8 mouse cellular contexts compared by ENCODE assay signal in the genomic region with DNA sequence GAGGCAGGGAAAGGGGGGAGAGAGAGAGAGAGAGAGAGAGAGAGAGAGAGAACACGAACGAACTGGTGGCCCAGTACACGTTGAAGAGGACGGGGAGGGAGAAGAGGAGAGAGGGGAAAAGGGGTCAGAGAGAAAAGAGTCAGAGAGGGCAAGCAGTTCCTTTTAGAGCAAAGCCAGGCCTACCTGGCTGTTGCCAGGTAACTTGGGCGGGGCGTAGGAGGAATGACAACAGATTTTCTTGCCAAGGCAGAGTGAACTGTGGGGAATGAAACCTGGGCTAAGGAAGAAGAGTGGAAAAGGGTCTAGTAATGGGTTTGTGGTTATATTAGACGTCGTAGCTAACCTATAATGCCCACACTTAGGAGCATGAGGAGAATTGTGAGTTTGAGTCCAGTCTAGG. TPM values are rescaled to one million over a fixed set of nuclear protein-coding genes. Genes with fewer than 3 reads are reported as not detected.
DNase-seq lines count a peak whose midpoint lies in the region; ATAC-seq lines count a peak whose summit lies in the region.

No protein-coding gene starts in this region.

- DNase-seq in kidney, postnatal 10 days = no peak
- no peak for DNase-seq in limb, embryonic 10.5 days (ENCODE audit: low spot score)
- no peak for DNase-seq in frontal cortex, postnatal 25 days (ENCODE audit: low spot score in 2 of 2)
- DNase-seq in adrenal gland, adult 8-10 months = no peak

- no peak for ATAC-seq in kidney, embryonic 15.5 days (replicated peaks; ENCODE audit: low FRiP score)
- ATAC-seq in embryonic facial prominence, embryonic 13.5 days (ENCODE audit: insufficient number of reproducible peaks, insufficient read depth, low FRiP score, low TSS enrichment, low read depth) = no peak
- no peak for ATAC-seq in neural tube, embryonic 13.5 days (ENCODE audit: low read depth)
- ATAC-seq in CD4-positive, CD25-positive, alpha-beta regulatory T cell, adult 4 months = no peak

- 44% methylated on average over 8 of the region's 8 CpGs for WGBS in kidney, embryonic 15.5 days
- 41% methylated on average over 8 of the region's 8 CpGs for WGBS in embryonic facial prominence, embryonic 13.5 days
- WGBS in limb, embryonic 10.5 days = 56% methylated on average over 8 of the region's 8 CpGs
- WGBS in neural tube, embryonic 13.5 days = 48% methylated on average over 8 of the region's 8 CpGs

- H3K27ac ChIP-seq in kidney, embryonic 15.5 days = no peak overlapping the region
- no peak overlapping the region for H3K27ac ChIP-seq in embryonic facial prominence, embryonic 13.5 days
- H3K27ac ChIP-seq in limb, embryonic 10.5 days = peak overlapping the region; percentile 88
- no peak overlapping the region for H3K27ac ChIP-seq in neural tube, embryonic 13.5 days (replicated peaks)

- peaks cover 17% of the 10 kb centered on the region for H3K4me1 ChIP-seq in kidney, embryonic 15.5 days
- H3K4me1 ChIP-seq in embryonic facial prominence, embryonic 13.5 days = peaks cover 7% of the 10 kb centered on the region
- peaks cover 9% of the 10 kb centered on the region for H3K4me1 ChIP-seq in limb, embryonic 10.5 days
- peaks cover 26% of the 10 kb centered on the region for H3K4me1 ChIP-seq in neural tube, embryonic 13.5 days (replicated peaks)

- peak overlapping the region; percentile 94 for H3K4me3 ChIP-seq in kidney, embryonic 15.5 days (replicated peaks)
- peak overlapping the region; percentile 82 for H3K4me3 ChIP-seq in embryonic facial prominence, embryonic 13.5 days
- peak overlapping the region; percentile 68 for H3K4me3 ChIP-seq in limb, embryonic 10.5 days
- peak overlapping the region; percentile 87 for H3K4me3 ChIP-seq in neural tube, embryonic 13.5 days

- H3K9me3 ChIP-seq in kidney, embryonic 15.5 days (replicated peaks) = no peaks in the 10 kb centered on the region
- no peaks in the 10 kb centered on the region for H3K9me3 ChIP-seq in embryonic facial prominence, embryonic 13.5 days
- no peaks in the 10 kb centered on the region for H3K9me3 ChIP-seq in limb, embryonic 10.5 days (replicated peaks)
- H3K9me3 ChIP-seq in neural tube, embryonic 13.5 days = no peaks in the 10 kb centered on the region

- no peaks in the 10 kb centered on the region for H3K27me3 ChIP-seq in kidney, embryonic 15.5 days
- no peaks in the 10 kb centered on the region for H3K27me3 ChIP-seq in embryonic facial prominence, embryonic 13.5 days
- no peaks in the 10 kb centered on the region for H3K27me3 ChIP-seq in limb, embryonic 10.5 days (ENCODE audit: low read depth, poor library complexity, severe bottlenecking)
- H3K27me3 ChIP-seq in neural tube, embryonic 13.5 days = no peaks in the 10 kb centered on the region

- H3K4me2 ChIP-seq in kidney, embryonic 15.5 days = peak overlapping the region; percentile 78
- peak overlapping the region; percentile 71 for H3K4me2 ChIP-seq in embryonic facial prominence, embryonic 13.5 days
- peak overlapping the region; percentile 81 for H3K4me2 ChIP-seq in neural tube, embryonic 13.5 days

- peaks cover 24% of the 10 kb centered on the region for H3K36me3 ChIP-seq in kidney, embryonic 15.5 days
- peaks cover 15% of the 10 kb centered on the region for H3K36me3 ChIP-seq in embryonic facial prominence, embryonic 13.5 days
- H3K36me3 ChIP-seq in limb, embryonic 10.5 days = peaks cover 29% of the 10 kb centered on the region
- H3K36me3 ChIP-seq in neural tube, embryonic 13.5 days = peaks cover 11% of the 10 kb centered on the region; the same call in 1 of the 2 replicates

- peak overlapping the region; percentile 85 for H3K9ac ChIP-seq in kidney, embryonic 15.5 days
- peak overlapping the region; percentile 36; the same call in 1 of the 2 replicates for H3K9ac ChIP-seq in embryonic facial prominence, embryonic 13.5 days
- peak overlapping the region; percentile 89 for H3K9ac ChIP-seq in neural tube, embryonic 13.5 days

RNA-seq across cellular contexts. Expression of a gene that starts 0.9 kb away (rescaled TPM):
- polyA plus RNA-seq in kidney, embryonic 15.5 days (2015; fragmentation: Nextera tagmentation; extraction: Ambion mirVana) = 36.3 and 36.8 TPM in 2 replicates
- polyA plus RNA-seq in embryonic facial prominence, embryonic 13.5 days (2015; fragmentation: Nextera tagmentation; extraction: Ambion mirVana) = 31.4 and 32.3 TPM in 2 replicates
- 33.0 and 40.4 TPM in 2 replicates for polyA plus RNA-seq in limb, embryonic 10.5 days (2016; fragmentation: Nextera tagmentation; extraction: Ambion mirVana)
- 26.6 and 27.2 TPM in 2 replicates for polyA plus RNA-seq in neural tube, embryonic 13.5 days (2015; fragmentation: Nextera tagmentation; extraction: Ambion mirVana)
- polyA plus RNA-seq in CD4-positive, CD25-positive, alpha-beta regulatory T cell, adult 4 months (2017; shearing (Covaris generic)) = 10 to 100 TPM; 26.0 to 35.7 TPM
- 10 to 100 TPM; 15.5 to 23.6 (median 17.5) TPM for total RNA-seq in adrenal gland, adult 8-10 months (2022)

RNA-seq across cellular contexts. Expression of a gene that starts 11.0 kb away (rescaled TPM):
- 2.3 and 2.7 TPM in 2 replicates for polyA plus RNA-seq in kidney, embryonic 15.5 days (2015; fragmentation: Nextera tagmentation; extraction: Ambion mirVana)
- polyA plus RNA-seq in embryonic facial prominence, embryonic 13.5 days (2015; fragmentation: Nextera tagmentation; extraction: Ambion mirVana) = 0.74 and 1.4 TPM in 2 replicates
- 0.21 and 0.46 TPM in 2 replicates for polyA plus RNA-seq in limb, embryonic 10.5 days (2016; fragmentation: Nextera tagmentation; extraction: Ambion mirVana)
- polyA plus RNA-seq in neural tube, embryonic 13.5 days (2015; fragmentation: Nextera tagmentation; extraction: Ambion mirVana) = 3.6 and 3.9 TPM in 2 replicates
- under 1 TPM in 1 of 2 experiments, not detected in 1; 0.17 TPM for polyA plus RNA-seq in CD4-positive, CD25-positive, alpha-beta regulatory T cell, adult 4 months (2017; shearing (Covaris generic))
- total RNA-seq in adrenal gland, adult 8-10 months (2022) = 10 to 100 TPM in 2 of 4 experiments, 1 to 10 TPM in 2; 7.0 to 19.5 (median 13.3) TPM

RNA-seq across cellular contexts. Expression of a gene that starts 40.8 kb away (rescaled TPM):
- polyA plus RNA-seq in kidney, embryonic 15.5 days (2015; fragmentation: Nextera tagmentation; extraction: Ambion mirVana) = 10.1 and 11.6 TPM in 2 replicates
- polyA plus RNA-seq in embryonic facial prominence, embryonic 13.5 days (2015; fragmentation: Nextera tagmentation; extraction: Ambion mirVana) = 6.3 and 8.1 TPM in 2 replicates
- polyA plus RNA-seq in limb, embryonic 10.5 days (2016; fragmentation: Nextera tagmentation; extraction: Ambion mirVana) = 4.2 and 5.0 TPM in 2 replicates
- 3.6 and 4.2 TPM in 2 replicates for polyA plus RNA-seq in neural tube, embryonic 13.5 days (2015; fragmentation: Nextera tagmentation; extraction: Ambion mirVana)
- 10 to 100 TPM in 1 of 2 experiments, 1 to 10 TPM in 1; 8.4 to 11.3 TPM for polyA plus RNA-seq in CD4-positive, CD25-positive, alpha-beta regulatory T cell, adult 4 months (2017; shearing (Covaris generic))
- 10 to 100 TPM; 13.4 to 16.8 (median 13.7) TPM for total RNA-seq in adrenal gland, adult 8-10 months (2022)

RNA-seq across cellular contexts. Expression of a gene that starts 53.7 kb away (rescaled TPM):
- polyA plus RNA-seq in kidney, embryonic 15.5 days (2015; fragmentation: Nextera tagmentation; extraction: Ambion mirVana) = 10.9 and 11.9 TPM in 2 replicates
- polyA plus RNA-seq in embryonic facial prominence, embryonic 13.5 days (2015; fragmentation: Nextera tagmentation; extraction: Ambion mirVana) = 15.2 and 15.8 TPM in 2 replicates
- polyA plus RNA-seq in limb, embryonic 10.5 days (2016; fragmentation: Nextera tagmentation; extraction: Ambion mirVana) = 17.2 and 19.9 TPM in 2 replicates
- polyA plus RNA-seq in neural tube, embryonic 13.5 days (2015; fragmentation: Nextera tagmentation; extraction: Ambion mirVana) = 4.7 and 5.5 TPM in 2 replicates
- polyA plus RNA-seq in CD4-positive, CD25-positive, alpha-beta regulatory T cell, adult 4 months (2017; shearing (Covaris generic)) = 1 to 10 TPM; 3.5 to 3.6 TPM
- total RNA-seq in adrenal gland, adult 8-10 months (2022) = 1 to 10 TPM; 2.1 to 3.9 (median 2.8) TPM

Comparison
In these comparisons a context has a peak if more than half of its experiments do, and no peak if none do; other contexts are left out.
1. H3K9ac ChIP-seq: peak in every context shown above with its lines; median percentile 89 in neural tube, embryonic 13.5 days; 85 in kidney, embryonic 15.5 days; 36 in embryonic facial prominence, embryonic 13.5 days.